Mouse (Mus musculus) stomach, embryonic 15.5 days (tissue): ENCODE results near the gene Lpgat1. TPM values are rescaled to one million over a fixed set of nuclear protein-coding genes. Genes with fewer than 3 reads are reported as not detected.

Experiments
- ATAC-seq: fragments of 200-750 bp; cut with Nextera tagmentation; 2 replicates; pipeline ENCODE4 v1.8.0; 2017; ENCODE audit warnings: low read depth, moderate number of reproducible peaks, moderate TSS enrichment; ENCODE audit not compliant: insufficient read depth, low FRiP score
- H3K27ac ChIP-seq: fragments of 300-500 bp; sonication (generic); 2 replicates; pipeline ENCODE4 v1.5.1; 2015; ENCODE audit warnings: mild to moderate bottlenecking, inconsistent platforms
- H3K27me3 ChIP-seq: fragments of 300-500 bp; sonication (generic); replicated peaks from 2 replicates; pipeline ENCODE4 v1.6.1; 2015; ENCODE audit warnings: inconsistent platforms
- H3K36me3 ChIP-seq: fragments of 300-500 bp; sonication (generic); 2 replicates; pipeline ENCODE4 v1.6.1; 2015; ENCODE audit warnings: inconsistent platforms
- H3K4me1 ChIP-seq: fragments of 300-500 bp; sonication (generic); 2 replicates; pipeline ENCODE4 v1.6.1; 2015; ENCODE audit warnings: inconsistent platforms
- H3K4me2 ChIP-seq: fragments of 300-500 bp; sonication (generic); 2 replicates; pipeline ENCODE4 v1.6.1; 2015; ENCODE audit warnings: mild to moderate bottlenecking, inconsistent platforms
- H3K4me3 ChIP-seq: fragments of 300-500 bp; sonication (generic); replicated peaks from 2 replicates; pipeline ENCODE4 v1.5.1; 2015; ENCODE audit warnings: inconsistent platforms
- H3K9ac ChIP-seq: fragments of 300-500 bp; sonication (generic); 2 replicates; pipeline ENCODE4 v1.6.1; 2015; ENCODE audit warnings: inconsistent platforms
- H3K9me3 ChIP-seq: fragments of 300-500 bp; sonication (generic); 2 replicates; pipeline ENCODE4 v1.6.1; 2016; ENCODE audit warnings: inconsistent platforms
- WGBS: fragments of 180-500 bp; shearing (Covaris S2); methylation state at CpG from one replicate; pipeline ENCODE4 v1.1.7; 2015; 5-methylcytosine and 5-hydroxymethylcytosine counted together
- polyA plus RNA-seq: library from polyadenylated mRNA; unstranded; fragments of >200 nt; fragmentation: Nextera tagmentation; extraction: Ambion mirVana; gene quantifications from 2 replicates; pipeline ENCODE4 v1.2.1, GENCODE M21; 2015

Lpgat1 gene
- polyA plus RNA-seq, 1 experiment from 2014 or later, result 40.4 TPM

DNA sequence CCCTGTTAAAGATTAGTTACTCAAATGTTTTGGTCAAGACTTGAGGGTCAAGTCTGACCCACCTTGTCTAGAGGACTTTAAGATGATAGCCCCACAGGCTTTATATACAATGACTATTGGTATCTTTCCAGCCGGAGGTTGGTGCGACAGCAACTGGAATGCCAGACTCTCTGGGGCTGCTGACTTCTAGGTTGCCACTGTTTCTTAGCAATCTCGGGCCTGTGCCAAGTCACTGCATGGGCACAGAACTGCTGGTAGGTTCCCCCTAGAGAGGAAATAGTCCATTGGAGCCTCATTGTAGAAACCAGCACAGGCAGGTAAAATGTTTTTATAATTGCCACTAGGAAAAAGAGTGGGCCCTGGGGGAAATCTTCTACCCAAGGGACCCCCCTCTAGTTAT lies 3.8 kb upstream of the Lpgat1 start:
- ATAC-seq, result no peak
- no peak overlapping the region for H3K4me3 ChIP-seq
- no peak overlapping the region for H3K4me2 ChIP-seq
- H3K9me3 ChIP-seq, result no peaks in the 10 kb centered on the region
- peaks cover 5% of the 10 kb centered on the region; the same call in 1 of the 2 replicates for H3K4me1 ChIP-seq
- H3K27me3 ChIP-seq, result no peaks in the 10 kb centered on the region
- no peak overlapping the region for H3K27ac ChIP-seq
- WGBS, result 82% methylated on average over 3 of the region's 3 CpGs
- no peaks in the 10 kb centered on the region for H3K36me3 ChIP-seq
- H3K9ac ChIP-seq, result no peak overlapping the region

DNA sequence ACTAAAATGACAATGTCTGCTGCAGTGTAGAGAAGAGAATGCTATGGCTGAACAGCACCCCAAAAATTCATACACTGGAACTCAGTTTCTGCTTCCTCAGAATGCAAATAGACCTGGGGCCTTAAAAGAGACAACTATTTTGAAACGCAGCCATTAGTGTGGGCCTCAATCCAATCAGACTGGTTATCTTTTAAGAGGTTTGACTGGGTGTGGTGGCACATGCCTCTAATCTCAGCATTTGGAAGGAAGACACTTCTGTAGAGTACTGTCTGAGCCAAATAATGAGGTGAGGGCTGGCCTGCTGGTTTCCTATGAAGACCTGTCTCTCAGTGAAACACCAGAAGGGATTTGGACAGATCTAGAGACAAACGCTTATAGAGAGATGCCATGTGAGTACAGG lies 2.5 kb upstream of the Lpgat1 start:
- WGBS, result 70% methylated on average over 2 of the region's 2 CpGs

DNA sequence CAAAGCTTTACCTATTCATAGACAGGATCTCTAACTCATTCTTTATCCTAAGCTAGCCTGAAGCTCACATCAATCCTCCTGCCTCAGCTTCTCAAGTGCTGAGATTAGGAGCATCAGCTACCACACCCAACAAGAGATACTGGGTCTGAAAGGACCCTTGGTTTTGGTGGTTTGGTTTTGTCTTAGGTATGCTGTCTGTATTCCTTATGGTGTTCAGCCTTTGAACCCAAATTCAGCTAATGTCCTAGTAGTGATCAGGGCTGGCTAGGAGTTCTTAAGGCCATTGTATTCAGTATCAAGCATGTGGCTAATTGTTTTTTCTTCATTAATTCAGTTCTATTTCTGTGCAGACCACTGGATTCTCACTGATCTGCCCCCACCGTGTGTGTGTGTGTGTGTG lies 493 bp upstream of the Lpgat1 start:
- H3K36me3 ChIP-seq, result no peaks in the 10 kb centered on the region
- H3K27ac ChIP-seq, result peak overlapping the region; percentile 92; the same call in 1 of the 2 replicates
- H3K27me3 ChIP-seq, result no peaks in the 10 kb centered on the region
- 0% methylated on average over 1 of the region's 1 CpGs for WGBS
- no peak overlapping the region; the same call in 1 of the 2 replicates for H3K9ac ChIP-seq
- H3K4me3 ChIP-seq, result peak overlapping the region; percentile 85
- peaks cover 8% of the 10 kb centered on the region; the same call in 1 of the 2 replicates for H3K4me1 ChIP-seq
- no peak for ATAC-seq
- peak overlapping the region; percentile 94 for H3K4me2 ChIP-seq
- H3K9me3 ChIP-seq, result no peaks in the 10 kb centered on the region

More for the DNA sequence above, 2.5 kb upstream of the Lpgat1 start:
- H3K9me3 ChIP-seq, result no peaks in the 10 kb centered on the region
- no peak overlapping the region for H3K9ac ChIP-seq
- no peaks in the 10 kb centered on the region for H3K36me3 ChIP-seq
- no peak for ATAC-seq
- H3K27ac ChIP-seq, result no peak overlapping the region
- peaks cover 8% of the 10 kb centered on the region; the same call in 1 of the 2 replicates for H3K4me1 ChIP-seq
- no peak overlapping the region for H3K4me3 ChIP-seq
- H3K4me2 ChIP-seq, result no peak overlapping the region
- no peaks in the 10 kb centered on the region for H3K27me3 ChIP-seq

- Histone ChIP-seq H3K9ac (peak overlapping the region; percentile 70), H3K4me3 (peak overlapping the region; percentile 85), H3K27ac (peak overlapping the region; percentile 92), H3K4me1 (peaks cover 8% of the 10 kb centered on the region; the same call in 1 of the 2 replicates), H3K27me3 (no peaks in the 10 kb centered on the region), H3K9me3 (no peaks in the 10 kb centered on the region), H3K4me2 (peak overlapping the region; percentile 94), H3K36me3 (peaks cover 6% of the 10 kb centered on the region; the same call in 1 of the 2 replicates)
- WGBS, result under 1% methylated on average over 81 of the region's 84 CpGs
- peak; percentile 29; the same call in 1 of the 2 replicates for ATAC-seq
Observed at GRCm38 (mm10) chr1:191718522-191719281, 1.1 kb downstream of the Lpgat1 start.

- WGBS, result 14% methylated on average over 11 of the region's 11 CpGs
- Histone ChIP-seq H3K9me3 (no peaks in the 10 kb centered on the region), H3K36me3 (peaks cover 11% of the 10 kb centered on the region), H3K4me3 (peak overlapping the region; percentile 85), H3K4me1 (peaks cover 8% of the 10 kb centered on the region; the same call in 1 of the 2 replicates), H3K27ac (0 out of 2 replicates have a peak overlapping the region, but pooled peaks have one; percentile 92), H3K4me2 (peak overlapping the region; percentile 94), H3K9ac (peak overlapping the region; percentile 70; the same call in 1 of the 2 replicates), H3K27me3 (no peaks in the 10 kb centered on the region)
- no peak for ATAC-seq
Observed at GRCm38 (mm10) chr1:191719326-191719725, 1.7 kb downstream of the Lpgat1 start.

DNA sequence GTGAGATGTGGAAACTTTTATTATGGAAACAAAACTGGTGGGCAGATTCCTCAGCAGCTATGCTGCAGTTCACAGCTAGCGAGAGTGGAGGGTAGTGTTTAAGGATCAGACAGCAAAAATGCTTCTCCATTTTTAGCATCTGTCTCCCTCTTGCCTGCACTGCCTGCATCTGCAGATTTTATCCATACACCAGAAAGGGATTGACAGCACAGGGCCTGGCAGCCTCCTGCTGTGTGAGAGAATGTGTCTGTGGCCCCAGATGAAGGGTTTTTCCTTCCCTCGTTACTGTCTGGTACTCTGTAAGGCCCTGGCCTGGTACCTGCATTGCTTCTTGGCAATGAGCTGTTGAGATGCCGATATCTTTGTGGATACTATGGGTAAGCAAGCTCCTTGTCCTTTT lies 2.8 kb downstream of the Lpgat1 start:
- no peak for ATAC-seq
- Histone ChIP-seq H3K27ac (no peak overlapping the region), H3K4me1 (peaks cover 8% of the 10 kb centered on the region; the same call in 1 of the 2 replicates), H3K9me3 (no peaks in the 10 kb centered on the region), H3K36me3 (peaks cover 13% of the 10 kb centered on the region), H3K4me2 (no peak overlapping the region), H3K4me3 (0 out of 2 replicates have a peak overlapping the region, but pooled peaks have one; percentile 12), H3K27me3 (no peaks in the 10 kb centered on the region), H3K9ac (no peak overlapping the region)
- 77% methylated on average over 3 of the region's 3 CpGs for WGBS

- no peak overlapping the region for H3K4me2 ChIP-seq
- H3K27me3 ChIP-seq, result no peaks in the 10 kb centered on the region
- no peak overlapping the region for H3K9ac ChIP-seq
- peaks cover 13% of the 10 kb centered on the region for H3K36me3 ChIP-seq
- no peak overlapping the region for H3K4me3 ChIP-seq
- H3K9me3 ChIP-seq, result no peaks in the 10 kb centered on the region
- no peak overlapping the region for H3K27ac ChIP-seq
- no peak for ATAC-seq
- WGBS, result 85% methylated on average over 4 of the region's 4 CpGs
- 0 out of 2 replicates have a peak, but pooled peaks cover 3% of the 10 kb centered on the region for H3K4me1 ChIP-seq
Observed at GRCm38 (mm10) chr1:191722706-191723105, 5.1 kb downstream of the Lpgat1 start.

DNA sequence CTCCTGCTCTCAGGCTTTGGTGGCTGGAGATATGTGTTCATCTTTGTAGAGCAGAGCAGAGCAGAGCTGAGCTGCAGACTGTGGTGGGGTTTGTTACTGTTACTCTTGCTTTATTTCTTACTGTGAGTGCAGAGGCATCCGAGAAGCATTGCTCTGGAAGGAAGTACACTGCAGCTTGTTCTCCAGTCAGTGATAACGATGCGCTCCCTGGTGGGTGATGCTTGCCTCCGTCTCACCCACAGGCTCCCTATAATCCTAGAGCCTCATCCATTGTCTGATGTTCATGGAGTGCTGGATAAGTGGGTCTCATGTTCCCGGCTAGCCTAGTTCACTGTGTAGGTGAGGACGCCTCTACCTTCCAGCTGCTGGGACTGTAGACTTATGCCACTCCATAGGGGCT lies 6.0 kb downstream of the Lpgat1 start:
- 80% methylated on average over 6 of the region's 6 CpGs for WGBS
- ATAC-seq, result no peak

DNA sequence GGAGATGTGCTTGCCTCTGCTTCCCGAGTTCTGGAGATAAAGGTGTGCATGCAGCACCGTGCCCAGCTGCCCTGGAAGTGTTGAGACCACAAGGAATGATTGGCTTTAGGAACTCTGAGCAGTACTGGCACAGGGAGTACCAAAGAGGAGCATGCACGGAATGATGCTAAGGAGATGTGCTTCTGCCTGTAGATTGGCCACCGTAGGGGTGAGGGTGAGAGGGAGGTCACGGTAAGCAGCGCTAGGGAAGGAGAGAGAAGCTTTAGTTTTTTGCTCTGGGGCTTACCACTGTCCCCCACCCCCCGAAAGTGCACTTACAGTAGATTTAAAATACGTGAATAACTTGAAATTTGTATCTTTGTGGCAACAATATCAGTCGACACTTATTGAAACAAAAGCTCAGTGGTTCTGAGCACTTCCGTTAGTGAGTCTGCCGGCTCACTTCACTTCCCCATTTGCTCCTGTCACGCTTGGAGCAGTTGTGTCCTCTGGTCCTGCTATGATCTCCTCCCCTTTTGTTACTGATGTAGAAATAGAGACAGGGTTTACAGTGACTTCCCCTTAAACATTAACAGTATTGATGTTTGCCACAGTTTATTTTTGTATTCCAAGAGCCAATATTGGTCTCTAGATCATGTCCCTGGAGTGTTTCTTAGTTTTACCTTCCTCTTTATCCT lies 6.9 kb downstream of the Lpgat1 start:
- Histone ChIP-seq H3K27ac (no peak overlapping the region), H3K4me1 (0 out of 2 replicates have a peak, but pooled peaks cover under 1% of the 10 kb centered on the region), H3K9me3 (no peaks in the 10 kb centered on the region), H3K4me3 (no peak overlapping the region), H3K9ac (no peak overlapping the region), H3K36me3 (peaks cover 13% of the 10 kb centered on the region), H3K27me3 (no peaks in the 10 kb centered on the region), H3K4me2 (no peak overlapping the region)
- WGBS, result 77% methylated on average over 12 of the region's 12 CpGs
- no peak for ATAC-seq

More for the DNA sequence above, 6.0 kb downstream of the Lpgat1 start:
- Histone ChIP-seq H3K9ac (no peak overlapping the region), H3K36me3 (peaks cover 13% of the 10 kb centered on the region), H3K27ac (no peak overlapping the region), H3K4me3 (no peak overlapping the region), H3K27me3 (no peaks in the 10 kb centered on the region), H3K9me3 (no peaks in the 10 kb centered on the region), H3K4me1 (0 out of 2 replicates have a peak, but pooled peaks cover 3% of the 10 kb centered on the region), H3K4me2 (no peak overlapping the region)

- Histone ChIP-seq H3K4me3 (no peak overlapping the region), H3K4me2 (no peak overlapping the region), H3K4me1 (no peaks in the 10 kb centered on the region), H3K9me3 (no peaks in the 10 kb centered on the region), H3K36me3 (peaks cover 4% of the 10 kb centered on the region; the same call in 1 of the 2 replicates), H3K9ac (no peak overlapping the region), H3K27ac (no peak overlapping the region), H3K27me3 (no peaks in the 10 kb centered on the region)
- 86% methylated on average over 4 of the region's 4 CpGs for WGBS
- ATAC-seq, result no peak
Observed at GRCm38 (mm10) chr1:191732623-191733022, 15.0 kb downstream of the Lpgat1 start.

- Histone ChIP-seq H3K4me2 (no peak overlapping the region), H3K27ac (no peak overlapping the region), H3K4me3 (no peak overlapping the region), H3K9me3 (no peaks in the 10 kb centered on the region), H3K36me3 (peaks cover 4% of the 10 kb centered on the region; the same call in 1 of the 2 replicates), H3K9ac (no peak overlapping the region), H3K27me3 (no peaks in the 10 kb centered on the region), H3K4me1 (no peaks in the 10 kb centered on the region)
- WGBS, result 85% methylated on average over 4 of the region's 4 CpGs
- no peak for ATAC-seq
Observed at GRCm38 (mm10) chr1:191733822-191734221, 16.2 kb downstream of the Lpgat1 start.

DNA sequence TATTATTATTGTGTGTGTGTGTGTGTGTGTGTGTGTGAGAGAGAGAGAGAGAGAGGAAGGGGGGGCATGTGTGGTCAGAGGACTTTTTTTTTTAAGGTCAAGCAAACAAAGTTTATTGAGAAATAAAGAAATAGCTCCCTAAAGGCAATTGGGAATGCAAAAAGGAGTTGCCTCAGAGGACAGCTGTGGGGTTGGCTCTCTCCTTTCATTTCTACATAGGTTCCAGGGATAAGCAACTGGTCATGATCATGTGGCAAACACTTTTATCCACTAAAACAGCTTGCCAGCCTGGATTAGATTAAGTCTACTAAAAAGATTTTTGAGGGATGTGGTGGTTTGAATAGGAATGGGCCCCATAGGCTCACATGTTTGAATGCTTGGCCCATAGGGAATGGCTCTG lies 18.8 kb downstream of the Lpgat1 start:
- Histone ChIP-seq H3K4me3 (no peak overlapping the region), H3K4me1 (no peaks in the 10 kb centered on the region), H3K36me3 (no peaks in the 10 kb centered on the region), H3K4me2 (no peak overlapping the region), H3K9ac (no peak overlapping the region), H3K27ac (no peak overlapping the region), H3K27me3 (no peaks in the 10 kb centered on the region), H3K9me3 (no peaks in the 10 kb centered on the region)
- no peak for ATAC-seq
